Mouse (Mus musculus): Measurements from ENCODE around the gene Chrna5.

- TF ChIP-seq CTCF (IDR thresholded peaks at IDR 0.05; ENCODE audit: control insufficient read depth, insufficient read depth, insufficient replicate concordance, low read depth, low read length) (no peak), POLR2A (IDR thresholded peaks at IDR 0.05; ENCODE audit: control insufficient read depth, low read depth, low read length) (no peak)
Measured at GRCm38 (mm10) chr9:55025534-55026274, 45.0 kb downstream of the Chrna5 start.
